Mouse (Mus musculus) frontal cortex, postnatal 10 days (tissue): Measurements from ENCODE around the gene Qtrt2.

ENCODE experiments used
- DNase-seq, 2 experiments: peaks; one replicate each; pipeline ENCODE4 v3.0.0; 2022; ENCODE audit warnings: low spot score in 2 of 2, mixed read lengths in 1 of 2

Gene Qtrt2

GRCm38 (mm10) chr16:43818404-43818803, 108.2 kb downstream of the Qtrt2 start:
- no peak for DNase-seq

DNA sequence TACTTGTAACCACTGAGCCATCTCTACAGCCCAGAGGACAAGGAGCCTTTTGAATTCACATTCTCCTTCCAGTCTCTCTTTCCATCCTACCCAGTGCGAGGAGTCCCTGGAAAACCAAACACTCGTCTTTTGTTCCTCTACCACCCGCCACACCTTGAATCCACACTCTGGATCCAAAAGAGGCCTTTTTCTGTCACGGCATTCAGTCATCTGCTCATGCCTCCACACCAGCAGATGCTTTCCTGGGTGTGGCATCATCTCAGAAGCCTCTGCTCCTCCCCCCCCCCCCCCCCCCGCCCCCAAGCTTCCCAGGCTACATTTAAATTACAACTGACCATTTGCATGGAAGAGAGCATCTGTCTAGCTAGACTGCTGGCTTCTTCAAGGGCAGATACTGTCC, 110.3 kb downstream of the Qtrt2 start:
- DNase-seq, result no peak

DNA sequence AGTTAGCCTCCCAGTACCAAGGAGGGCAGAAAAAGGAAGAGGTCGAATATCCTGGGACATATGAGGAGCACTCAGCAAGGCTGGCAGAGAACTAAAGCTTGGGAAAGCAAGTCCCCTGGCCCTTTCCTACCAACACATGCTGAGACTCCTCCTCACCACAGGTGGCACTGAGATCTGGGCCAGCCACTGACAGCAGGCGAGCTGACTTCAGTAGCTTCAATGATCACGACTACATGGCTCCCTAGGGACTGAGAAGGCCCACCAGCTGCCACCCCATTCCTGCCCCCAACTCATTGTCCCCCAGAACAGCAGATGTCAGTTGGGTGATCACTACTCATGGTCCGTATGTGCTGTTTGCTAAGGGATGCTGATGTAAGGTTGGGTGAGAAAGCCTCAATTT, 112.0 kb downstream of the Qtrt2 start:
- DNase-seq, result no peak
